Mouse (Mus musculus) neural tube, embryonic 15.5 days (tissue): Measurements from ENCODE around the gene Uso1. TPM values are rescaled to one million over a fixed set of nuclear protein-coding genes. Genes with fewer than 3 reads are reported as not detected.

Source experiments
- polyA plus RNA-seq: library from polyadenylated mRNA; unstranded; fragments of >200 nt; fragmentation: Nextera tagmentation; extraction: Ambion mirVana; gene quantifications from 2 replicates; pipeline ENCODE4 v1.2.1, GENCODE M21; 2015

The Uso1 gene
- polyA plus RNA-seq, 1 experiment from 2014 or later, result 36.5 TPM

Other genes starting within 250 kb of the Uso1 start
- 91.8 and 92.1 TPM in 2 replicates for gene Rchy1, start 174.9 kb upstream of the Uso1 start, polyA plus RNA-seq
- gene Odaph, start 150.5 kb upstream of the Uso1 start, polyA plus RNA-seq, result 0.20 and 0.41 TPM in 2 replicates
- 14.0 and 17.4 TPM in 2 replicates for gene Cdkl2, start 94.1 kb upstream of the Uso1 start, polyA plus RNA-seq
- 325 and 357 TPM in 2 replicates for gene G3bp2, start 54.2 kb upstream of the Uso1 start, polyA plus RNA-seq
- gene U90926, start 77.5 kb downstream of the Uso1 start, polyA plus RNA-seq, result not detected in 2 replicates
- 0.50 TPM in 1 of 2 replicates, not detected in the other for gene Ppef2, start 118.3 kb downstream of the Uso1 start, polyA plus RNA-seq
- 20.6 and 22.7 TPM in 2 replicates for gene Naaa, start 140.2 kb downstream of the Uso1 start, polyA plus RNA-seq
- 27.8 and 34.8 TPM in 2 replicates for gene Sdad1, start 172.5 kb downstream of the Uso1 start, polyA plus RNA-seq
- 0.15 TPM in 1 of 2 replicates, not detected in the other for gene Cxcl9, start 190.1 kb downstream of the Uso1 start, polyA plus RNA-seq
- 9.5 and 10.6 TPM in 2 replicates for gene Art3, start 193.9 kb downstream of the Uso1 start, polyA plus RNA-seq
- 0.18 and 10.9 TPM in 2 replicates for gene Cxcl10, start 211.0 kb downstream of the Uso1 start, polyA plus RNA-seq